Mouse (Mus musculus) megakaryocyte-erythroid progenitor cell, adult 5-6 weeks (primary cell): ENCODE results near the gene Dclk3. TPM values are rescaled to one million over a fixed set of nuclear protein-coding genes. Genes with fewer than 3 reads are reported as not detected.

ENCODE experiments used
- total RNA-seq, 2 experiments: library from RNA; stranded (forward) in 1 of 2; stranded (reverse) in 1 of 2; fragments of 200-1000, 215-1000 nt in 1 of 2; fragments of >200 nt in 1 of 2; fragmentation: Nextera tagmentation in 1 of 2; gene quantifications; 2 replicates each; pipeline ENCODE4 v1.2.3; 2014 to 2017

Dclk3 gene
- total RNA-seq, 2 experiments from 2014 or later: not detected

Other genes starting within 250 kb of the Dclk3 start
- 47.2 and 69.4 TPM in 2 replicates for gene Mlh1, start 167.3 kb upstream of the Dclk3 start, total RNA-seq (2014; fragmentation: Nextera tagmentation)
- gene Mlh1, start 167.3 kb upstream of the Dclk3 start, total RNA-seq (2017): 41.0 and 68.5 TPM in 2 replicates
- gene Epm2aip1, start 167.2 kb upstream of the Dclk3 start, total RNA-seq (2014; fragmentation: Nextera tagmentation): 15.9 and 16.7 TPM in 2 replicates
- 11.2 and 18.6 TPM in 2 replicates for gene Epm2aip1, start 167.2 kb upstream of the Dclk3 start, total RNA-seq (2017)
- gene Trank1, start 127.3 kb upstream of the Dclk3 start, total RNA-seq (2014; fragmentation: Nextera tagmentation): not detected in 2 replicates
- gene Trank1, start 127.3 kb upstream of the Dclk3 start, total RNA-seq (2017): not detected in 2 replicates